ENCODE assay signal across 17 mouse cellular contexts in genomic region chr9:88120963-88121570, GRCm38 (mm10).
DNase-seq lines count a peak whose midpoint lies in the region; ATAC-seq and TF ChIP-seq lines count a peak whose summit lies in the region.
"Had no signal": no experiment of that assay in that cellular context is flagged by ENCODE, and none has a peak within 500 bp of the region (broad histone marks: within the 10 kb centered on the region; RNA-seq: fewer than 3 reads in every experiment).

No protein-coding gene starts in this region.

- peak; percentile 49 for DNase-seq in brain, embryonic 14.5 days (ENCODE audit: low read depth)
- DNase-seq in cerebellum, adult 11 months: peak; percentile 5
- DNase-seq in cerebellum, postnatal 14 days: peak; percentile 21 to 32
- no peak for DNase-seq in adrenal gland, adult 8-10 months
- DNase-seq in lung, postnatal 10 days: no peak
- DNase-seq in urinary bladder, postnatal 10 days (ENCODE audit: low spot score): no peak
- DNase-seq: gastrocnemius, postnatal 36 days; liver; liver, postnatal 0 days; right cerebral cortex, postnatal 14 days; thymus, postnatal 25 days had no signal

- no peak overlapping the region for H3K4me2 ChIP-seq in hindbrain, embryonic 16.5 days (ENCODE audit: low read length)
- no peak overlapping the region for H3K4me2 ChIP-seq in hindbrain, embryonic 12.5 days (replicated peaks)
- H3K4me2 ChIP-seq: heart, embryonic 11.5 days; neural tube, embryonic 12.5 days had no signal

- peak; percentile 48; the same call in 1 of the 2 replicates for ATAC-seq in hindbrain, embryonic 16.5 days
- ATAC-seq in hindbrain, embryonic 12.5 days (ENCODE audit: low FRiP score): no peak
- ATAC-seq: intestine, embryonic 16.5 days; liver, postnatal 0 days had no signal

- no peak for TF ChIP-seq CTCF in brain, embryonic 14.5 days (IDR thresholded peaks at IDR 0.05; ENCODE audit: borderline replicate concordance, extremely low read depth, insufficient read depth, insufficient read length)

- H3K4me1 ChIP-seq in hindbrain, embryonic 16.5 days (ENCODE audit: control insufficient read depth, insufficient read depth, low read depth, low read length): no peaks in the 10 kb centered on the region
- H3K4me1 ChIP-seq in hindbrain, embryonic 12.5 days: no peaks in the 10 kb centered on the region
- H3K4me1 ChIP-seq: neural tube, embryonic 12.5 days had no signal

- H3K27me3 ChIP-seq in hindbrain, embryonic 16.5 days (replicated peaks; ENCODE audit: control insufficient read depth, insufficient read depth, low read length): no peaks in the 10 kb centered on the region
- no peaks in the 10 kb centered on the region for H3K27me3 ChIP-seq in hindbrain, embryonic 12.5 days
- H3K27me3 ChIP-seq: neural tube, embryonic 12.5 days had no signal

- no peak overlapping the region for H3K27ac ChIP-seq in hindbrain, embryonic 16.5 days (ENCODE audit: low read depth, low read length)
- no peak overlapping the region for H3K27ac ChIP-seq in hindbrain, embryonic 12.5 days
- H3K27ac ChIP-seq: embryonic facial prominence, embryonic 10.5 days; neural tube, embryonic 12.5 days had no signal

- TF ChIP-seq POLR2A in brain, embryonic 14.5 days (IDR thresholded peaks at IDR 0.05; ENCODE audit: borderline replicate concordance, extremely low read depth, insufficient read depth, insufficient read length, poor library complexity, severe bottlenecking): no peak

- H3K9me3 ChIP-seq in hindbrain, embryonic 16.5 days (ENCODE audit: control insufficient read depth, low read length): no peaks in the 10 kb centered on the region
- H3K9me3 ChIP-seq in hindbrain, embryonic 12.5 days (replicated peaks): no peaks in the 10 kb centered on the region
- H3K9me3 ChIP-seq: embryonic facial prominence, embryonic 10.5 days; neural tube, embryonic 12.5 days had no signal

- no peak overlapping the region for H3K9ac ChIP-seq in hindbrain, embryonic 16.5 days (ENCODE audit: low read depth, low read length)
- no peak overlapping the region for H3K9ac ChIP-seq in hindbrain, embryonic 12.5 days
- H3K9ac ChIP-seq: liver, postnatal 0 days; neural tube, embryonic 12.5 days had no signal

- no peaks in the 10 kb centered on the region for H3K36me3 ChIP-seq in hindbrain, embryonic 16.5 days (ENCODE audit: control insufficient read depth, insufficient read depth, low read length)
- H3K36me3 ChIP-seq in hindbrain, embryonic 12.5 days: no peaks in the 10 kb centered on the region
- H3K36me3 ChIP-seq: embryonic facial prominence, embryonic 10.5 days; neural tube, embryonic 12.5 days had no signal

- H3K4me3 ChIP-seq in hindbrain, embryonic 16.5 days (ENCODE audit: low read length): no peak overlapping the region
- H3K4me3 ChIP-seq in hindbrain, embryonic 12.5 days: no peak overlapping the region
- H3K4me3 ChIP-seq: embryonic facial prominence, embryonic 10.5 days; neural tube, embryonic 12.5 days had no signal

- 57% methylated on average over 11 of the region's 11 CpGs for WGBS in hindbrain, embryonic 16.5 days
- 85% methylated on average over 11 of the region's 11 CpGs for WGBS in hindbrain, embryonic 12.5 days

Comparison
In these comparisons a context has a peak if more than half of its experiments do, and no peak if none do; other contexts are left out.
1. DNase-seq: peak in brain, embryonic 14.5 days (single experiment), cerebellum, adult 11 months (single experiment) and cerebellum, postnatal 14 days (2 of 2); none in adrenal gland, adult 8-10 months (single experiment), lung, postnatal 10 days (single experiment) and urinary bladder, postnatal 10 days (single experiment).